Mouse (Mus musculus): ENCODE measurements around the gene Mob2.

Gene Mob2

GRCm38 (mm10) chr7:142080876-142081275 lies 20.0 kb upstream of the Mob2 start:
- DNase-seq (ENCODE audit: low read depth, low spot score), result no peak

- DNase-seq (ENCODE audit: low read depth, low spot score), result no peak
These were observed 18.5 kb upstream of the Mob2 start for GRCm38 (mm10) chr7:142079365-142079764.

- DNase-seq (ENCODE audit: low read depth, low spot score), result no peak
These were observed 16.3 kb upstream of the Mob2 start for GRCm38 (mm10) chr7:142077138-142077537.

- DNase-seq (ENCODE audit: low read depth, low spot score), result no peak
These were observed 13.5 kb upstream of the Mob2 start for GRCm38 (mm10) chr7:142074146-142074886.

DNA sequence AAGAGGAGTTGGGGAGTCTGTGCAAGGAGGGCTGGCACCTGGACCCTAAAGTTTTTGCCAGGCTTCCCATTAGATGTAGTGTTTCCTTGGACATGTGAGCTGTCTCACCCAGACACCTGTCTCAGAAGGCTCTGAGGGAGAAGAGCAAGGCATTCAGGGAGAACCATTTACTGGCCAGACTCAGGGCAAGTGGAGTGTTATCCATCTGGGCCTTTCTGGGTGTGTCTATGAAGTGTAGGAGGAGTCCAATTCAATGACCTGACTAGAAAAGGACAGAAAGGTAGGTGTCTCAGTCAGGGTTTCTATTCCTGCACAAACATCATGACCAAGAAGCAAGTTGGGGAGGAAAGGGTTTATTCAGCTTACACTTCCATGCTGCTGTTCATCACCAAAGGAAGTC lies 10.9 kb upstream of the Mob2 start:
- DNase-seq (ENCODE audit: low read depth, low spot score), result no peak

DNA sequence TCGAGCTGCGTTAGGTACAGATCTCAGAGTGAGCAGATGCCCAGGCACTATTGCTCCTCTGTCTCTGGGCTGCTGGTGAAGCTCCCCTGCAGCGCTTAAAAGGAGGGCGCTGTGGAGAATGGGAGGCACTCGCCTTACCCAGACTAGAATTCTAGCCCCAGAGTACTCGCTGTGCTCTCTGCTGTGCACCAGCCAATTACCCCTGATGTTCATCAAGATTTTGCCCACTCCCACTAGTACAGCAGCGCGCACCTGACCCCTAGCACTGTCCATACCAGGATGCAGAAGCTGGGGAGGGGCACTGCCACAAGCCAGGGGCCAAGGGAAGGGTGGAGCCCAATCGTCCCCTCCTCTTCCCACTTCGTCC lies 10.3 kb upstream of the Mob2 start:
- DNase-seq (ENCODE audit: low read depth, low spot score), result no peak

DNA sequence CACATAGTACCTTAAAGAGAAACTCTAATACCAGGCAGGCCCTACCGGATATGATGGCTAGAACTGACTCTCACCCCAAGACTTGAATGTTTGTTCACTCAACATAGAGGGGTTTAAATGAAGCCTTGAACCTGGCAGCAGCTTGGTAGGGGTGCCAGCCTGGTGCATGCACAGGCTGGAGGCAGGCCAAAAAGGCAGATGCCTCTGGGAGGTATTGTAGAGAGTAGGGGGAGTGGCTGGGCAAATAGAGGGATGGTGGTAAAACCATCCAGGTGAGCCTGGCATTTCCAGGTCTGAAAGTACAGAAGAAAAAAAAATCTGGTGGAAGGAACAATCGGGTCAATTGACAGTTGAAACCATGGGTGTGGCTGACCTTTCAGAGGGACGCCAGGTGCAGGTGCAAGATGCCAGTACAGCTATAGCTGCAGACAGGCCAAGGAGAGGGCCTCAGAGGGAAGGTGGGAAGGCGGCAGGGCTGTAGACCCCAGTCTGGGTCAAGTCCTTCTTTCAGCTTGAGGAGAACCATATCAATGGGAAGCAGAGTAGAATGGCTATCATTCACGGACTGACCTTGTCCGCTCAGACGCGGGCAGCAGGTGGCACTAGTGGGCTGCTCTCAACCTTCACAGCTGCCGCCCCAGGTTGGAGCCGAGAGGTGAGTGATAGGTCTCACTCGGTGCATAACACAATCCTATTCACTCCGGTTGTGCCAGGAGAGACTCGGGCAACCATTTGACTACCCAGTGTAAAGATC lies 9.8 kb upstream of the Mob2 start:
- DNase-seq (ENCODE audit: low read depth, low spot score), result peak; percentile 53

DNA sequence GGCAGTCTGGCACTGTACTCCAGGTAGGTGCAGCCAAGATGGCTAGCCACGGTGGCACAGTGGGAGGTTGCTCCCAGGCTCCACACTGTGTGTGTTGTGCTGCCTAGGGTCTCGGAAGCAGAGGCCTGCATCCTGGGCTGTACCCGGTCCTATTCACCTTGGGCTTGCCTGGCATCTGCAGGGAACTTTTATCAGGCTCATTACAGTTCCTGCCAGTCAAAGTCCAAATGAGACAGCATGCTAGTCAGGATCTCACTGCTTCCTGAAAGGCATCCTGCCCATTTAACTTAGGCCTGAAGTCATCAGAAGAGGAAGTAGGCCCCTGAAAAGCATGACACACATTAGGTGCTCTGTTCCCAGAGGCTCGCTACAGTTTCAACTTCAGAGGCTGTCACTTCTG lies 7.6 kb upstream of the Mob2 start:
- no peak for DNase-seq (ENCODE audit: low read depth, low spot score)

- peak; percentile 37 for DNase-seq (ENCODE audit: low read depth, low spot score)
These were observed 507 bp downstream of the Mob2 start for GRCm38 (mm10) chr7:142060185-142060930.

DNA sequence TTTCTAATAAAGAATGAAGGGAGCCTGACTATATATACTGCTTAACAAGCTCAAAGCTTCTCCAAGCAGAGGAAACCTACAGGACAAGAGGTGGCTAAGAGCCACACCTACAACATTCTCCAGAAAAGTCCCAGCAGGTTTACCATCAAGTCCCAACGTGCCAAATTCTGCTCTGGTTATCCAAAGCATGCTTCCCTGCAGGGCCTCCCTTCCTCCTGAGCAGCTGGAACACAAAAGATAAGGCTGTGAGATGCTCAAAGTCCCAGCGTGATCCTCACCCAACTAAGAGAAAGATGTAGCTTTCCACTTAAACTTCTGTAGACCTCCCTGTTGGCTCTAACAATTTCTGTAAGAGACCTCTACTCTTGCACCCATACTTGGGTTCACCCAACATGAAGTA lies 1.8 kb downstream of the Mob2 start:
- no peak for DNase-seq (ENCODE audit: low read depth, low spot score)

DNA sequence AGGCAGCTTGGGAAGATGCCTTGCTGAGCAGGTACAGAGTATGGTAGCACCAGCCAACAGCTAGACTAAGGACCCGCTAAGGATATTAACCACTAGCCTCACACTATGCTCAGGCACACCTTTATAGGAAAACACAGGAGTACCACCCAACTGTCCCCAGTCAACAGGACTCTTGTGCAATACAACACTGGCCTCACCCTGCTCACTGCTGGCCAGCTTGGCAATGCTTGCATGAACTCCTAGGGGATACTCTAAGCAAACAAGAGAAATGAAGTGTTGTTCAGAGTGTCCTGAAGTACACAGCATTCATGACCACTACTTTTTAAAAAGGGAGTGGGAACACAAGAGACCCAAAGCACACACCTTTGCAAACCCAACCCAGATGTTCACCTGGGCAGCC lies 3.7 kb downstream of the Mob2 start:
- no peak for DNase-seq (ENCODE audit: low read depth, low spot score)

- no peak for DNase-seq (ENCODE audit: low read depth, low spot score)
These were observed 4.2 kb downstream of the Mob2 start for GRCm38 (mm10) chr7:142056601-142057061.

- no peak for DNase-seq (ENCODE audit: low read depth, low spot score)
These were observed 5.4 kb downstream of the Mob2 start for GRCm38 (mm10) chr7:142055431-142055830.

DNA sequence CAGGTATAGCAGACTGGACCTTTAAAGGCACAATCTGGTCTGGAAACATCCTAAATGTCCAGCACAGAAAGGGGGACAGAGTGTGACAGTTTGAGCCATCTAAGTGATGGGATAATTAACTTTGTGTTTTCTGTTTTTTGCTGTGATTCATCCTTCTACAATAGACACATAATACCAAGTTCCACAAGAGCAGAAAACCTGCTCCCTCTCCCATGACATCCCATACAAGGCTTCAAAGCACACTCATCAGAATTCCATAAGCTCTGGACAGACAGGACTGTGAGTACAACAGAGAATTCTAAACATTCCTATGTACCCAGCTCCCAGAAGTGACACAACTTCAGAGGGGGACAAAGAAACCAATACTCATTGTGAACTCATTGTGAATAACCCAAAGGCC lies 10.3 kb downstream of the Mob2 start:
- DNase-seq (ENCODE audit: low read depth, low spot score), result no peak

- no peak for DNase-seq (ENCODE audit: low read depth, low spot score)
These were observed 14.9 kb downstream of the Mob2 start for GRCm38 (mm10) chr7:142045932-142046331.

DNA sequence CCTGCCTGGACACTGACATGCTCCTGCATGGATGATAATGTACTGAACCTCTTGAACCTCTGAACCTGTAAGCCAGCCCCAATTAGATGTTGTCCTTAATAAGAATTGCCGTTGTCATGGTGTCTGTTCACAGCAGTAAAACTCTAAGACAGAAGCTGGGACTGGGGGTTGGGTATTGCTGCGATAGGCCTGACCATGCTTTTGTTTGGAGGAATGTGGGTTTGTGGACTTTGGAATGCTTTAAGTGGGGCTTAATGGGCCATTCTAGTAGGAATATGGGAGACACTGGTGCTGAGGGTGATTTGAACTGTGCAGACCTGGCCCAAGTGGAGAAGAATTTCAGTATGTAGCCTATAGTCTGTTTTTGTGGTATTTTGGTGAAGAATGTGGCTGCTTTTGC lies 15.5 kb downstream of the Mob2 start:
- DNase-seq (ENCODE audit: low read depth, low spot score), result peak; percentile 73

- no peak for DNase-seq (ENCODE audit: low read depth, low spot score)
These were observed 20.1 kb downstream of the Mob2 start for GRCm38 (mm10) chr7:142040756-142041155.

- peak; percentile 76 for DNase-seq (ENCODE audit: low read depth, low spot score)
These were observed 23.2 kb downstream of the Mob2 start for GRCm38 (mm10) chr7:142037553-142038170.

DNA sequence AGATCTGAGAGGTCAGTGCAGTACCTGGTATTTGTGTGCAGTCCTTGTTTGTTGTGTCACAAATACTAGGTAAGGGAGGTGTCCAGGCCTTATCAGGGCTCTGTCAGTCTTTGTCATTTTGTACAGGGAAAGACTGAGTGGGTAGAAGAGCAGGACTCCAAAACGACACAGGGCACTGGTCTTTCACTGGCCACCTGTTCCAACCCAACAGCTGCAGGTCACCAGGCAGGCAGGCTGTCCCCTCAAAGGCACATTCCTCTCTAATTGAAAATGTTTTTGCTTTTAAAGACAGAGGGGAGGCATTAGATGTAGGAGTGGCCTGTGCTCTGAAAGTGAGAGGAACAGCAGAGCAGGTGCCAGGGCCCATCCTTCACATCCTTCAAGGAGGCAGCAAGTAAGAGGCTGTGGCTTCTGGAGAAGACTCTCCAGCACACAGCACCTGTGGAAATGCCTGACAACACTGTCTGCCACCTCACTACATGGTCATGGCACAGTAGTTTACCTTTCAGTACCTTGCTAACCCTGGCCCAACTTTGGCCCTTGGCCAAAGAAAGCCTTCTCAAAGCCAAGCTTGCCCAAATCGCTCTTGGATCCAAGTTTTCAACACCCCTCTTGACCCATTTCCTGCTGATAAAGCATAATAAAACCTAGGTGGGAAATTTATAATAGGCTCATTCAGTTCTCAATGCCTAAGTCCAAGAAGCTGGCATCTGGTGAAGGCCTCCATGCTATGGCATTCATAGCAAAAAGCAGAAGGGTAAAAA lies 25.6 kb downstream of the Mob2 start:
- DNase-seq (ENCODE audit: low read depth, low spot score), result no peak

- no peak for DNase-seq (ENCODE audit: low read depth, low spot score)
These were observed 26.7 kb downstream of the Mob2 start for GRCm38 (mm10) chr7:142034198-142034597.

DNA sequence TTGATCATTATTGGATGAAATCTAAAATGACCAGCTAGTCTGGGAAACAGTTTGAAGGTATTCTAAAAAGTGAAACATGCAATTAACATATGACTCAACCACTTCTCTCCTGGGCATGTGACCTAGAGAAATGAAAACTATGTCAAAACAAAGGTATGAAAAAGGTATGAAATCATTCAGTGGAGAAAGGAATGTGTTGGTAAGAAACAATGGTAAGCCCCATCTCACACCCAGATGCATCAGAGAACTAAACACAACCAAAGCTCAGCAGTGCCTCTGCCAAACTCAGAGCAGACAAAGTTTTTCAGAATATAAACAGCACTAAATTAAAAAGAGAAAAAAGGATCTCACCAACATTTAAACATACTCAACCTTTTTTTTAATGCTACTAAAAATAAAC lies 30.8 kb downstream of the Mob2 start:
- DNase-seq (ENCODE audit: low read depth, low spot score), result no peak

Measured in ZHBTc4 (cell line).